Mouse (Mus musculus) brain, adult 2 months (tissue): ENCODE measurements around the gene Cabp2.

Source experiments
- DNase-seq: peaks from one replicate; pipeline ENCODE4 v3.0.0; 2011; ENCODE audit warnings: low read depth, low spot score

The Cabp2 gene

DNA sequence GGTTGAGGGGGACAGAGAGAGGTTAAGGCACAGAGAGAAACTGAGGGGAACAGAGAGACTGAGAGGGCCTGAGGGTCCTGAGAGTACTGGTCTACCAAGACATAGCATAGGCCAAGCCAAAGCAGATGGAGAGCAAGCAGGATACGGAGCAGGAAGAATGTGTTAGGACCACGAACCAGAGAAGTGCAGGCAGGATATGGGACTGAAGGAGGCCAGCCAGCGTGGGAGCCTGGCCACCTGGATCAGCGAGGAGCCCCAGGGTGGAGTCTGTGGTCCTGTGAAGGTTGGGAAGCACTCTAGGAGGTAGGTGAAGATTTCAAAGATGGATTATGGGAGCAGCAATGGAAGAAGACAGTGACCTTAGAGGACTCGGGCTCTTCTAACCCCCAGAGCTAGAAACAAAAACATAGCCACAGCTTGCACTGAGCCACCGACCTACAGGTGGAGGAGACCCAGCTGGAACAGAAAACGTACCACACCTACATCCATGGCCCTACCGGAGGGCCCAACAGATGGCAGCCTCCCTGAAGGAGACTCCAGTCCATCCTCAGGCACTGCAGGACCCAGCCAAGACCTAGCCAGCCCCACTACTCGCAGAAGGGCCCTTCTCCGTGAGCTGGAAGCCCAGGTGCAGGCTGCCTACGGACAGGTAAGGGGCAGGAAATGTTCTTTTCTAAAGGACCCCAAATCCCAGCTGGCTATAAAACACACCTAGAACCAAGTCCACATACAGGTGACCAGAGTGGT is 1.0 kb downstream of the Cabp2 start:
- DNase-seq, result peak; percentile 76

DNA sequence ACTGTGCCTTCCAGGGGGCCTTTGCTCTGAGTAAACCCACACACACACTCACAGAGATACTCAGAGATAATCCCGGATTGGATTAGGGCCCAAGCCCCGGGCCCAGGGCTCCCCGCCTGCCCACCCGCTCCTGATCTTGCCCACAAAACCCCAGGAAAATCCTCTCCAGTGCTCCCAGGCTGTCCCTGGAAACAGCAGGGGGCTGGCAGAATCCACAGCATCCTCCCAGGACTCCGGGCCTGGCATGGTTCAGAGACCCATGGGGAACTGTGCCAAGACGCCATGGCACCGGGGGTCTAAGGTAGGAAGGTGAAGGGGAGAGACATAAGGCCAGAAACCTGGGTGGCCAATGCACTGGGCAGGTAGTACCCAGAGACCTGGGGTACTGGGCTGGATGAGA is 1.9 kb downstream of the Cabp2 start:
- DNase-seq, result no peak

GRCm38 (mm10) chr19:4083826-4084225 is 2.4 kb downstream of the Cabp2 start:
- no peak for DNase-seq

DNA sequence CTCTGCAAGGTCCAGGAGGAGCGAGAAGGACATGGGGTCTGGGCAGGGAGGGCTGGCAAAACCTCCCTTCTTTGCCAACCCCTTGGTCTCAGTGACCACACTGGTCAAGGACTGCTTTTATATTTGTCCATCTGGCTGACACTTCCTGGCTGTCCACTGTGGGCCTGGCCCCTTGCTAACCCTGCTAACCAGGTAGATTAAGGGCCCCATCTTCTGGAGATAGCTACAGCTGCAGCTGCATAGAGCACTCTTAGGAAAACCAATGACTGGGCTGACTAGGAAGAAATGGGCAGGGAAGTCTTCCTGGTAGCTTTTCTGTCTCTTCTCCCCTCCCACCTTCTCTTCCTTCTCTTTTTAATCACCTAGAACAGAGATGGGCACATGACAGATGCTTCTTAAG is 3.6 kb downstream of the Cabp2 start:
- DNase-seq, result peak; percentile 67

- no peak for DNase-seq
Observed at GRCm38 (mm10) chr19:4086156-4086555, 4.8 kb downstream of the Cabp2 start.

DNA sequence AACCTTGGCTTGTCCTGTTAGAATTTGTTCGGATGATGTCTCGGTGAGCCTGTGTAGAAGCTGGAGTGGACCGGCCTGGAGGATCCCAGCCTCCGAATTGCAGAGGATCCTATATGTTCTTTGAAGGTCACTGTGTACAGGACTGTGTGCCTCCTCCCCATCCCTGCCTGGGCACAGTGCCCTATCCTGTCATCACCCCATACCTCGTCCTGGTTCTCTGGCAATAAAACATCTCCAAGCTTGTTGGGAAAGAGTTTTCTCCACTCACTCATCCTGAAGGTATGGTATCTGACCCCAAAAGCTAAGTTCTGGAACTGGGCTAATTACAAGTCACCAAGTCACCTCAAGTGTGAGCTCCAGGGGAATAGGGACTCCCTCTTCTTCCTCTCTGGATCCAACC is 5.7 kb downstream of the Cabp2 start:
- DNase-seq, result no peak

- no peak for DNase-seq
Observed at GRCm38 (mm10) chr19:4088146-4088545, 6.8 kb downstream of the Cabp2 start.

GRCm38 (mm10) chr19:4089128-4089527 is 7.8 kb downstream of the Cabp2 start:
- no peak for DNase-seq

GRCm38 (mm10) chr19:4090446-4090845 is 9.1 kb downstream of the Cabp2 start:
- DNase-seq, result no peak

DNA sequence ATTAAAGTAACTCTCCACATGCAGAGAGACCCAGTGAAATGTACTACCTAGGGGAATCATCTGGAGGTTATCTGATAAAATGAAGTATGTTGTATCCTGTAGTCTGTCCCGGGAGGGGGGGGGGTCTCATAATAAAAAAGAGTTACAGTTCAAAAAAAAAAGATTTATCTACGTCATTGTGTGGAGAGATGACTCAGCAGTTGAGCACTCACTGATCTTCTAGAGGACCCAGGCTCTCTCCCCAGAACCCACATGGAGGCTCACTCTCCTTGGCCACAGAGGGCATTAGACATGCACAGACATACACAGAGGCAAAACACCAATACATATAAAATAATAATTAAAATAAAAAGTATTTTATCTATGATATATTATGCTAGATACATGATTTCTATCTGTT is 10.0 kb downstream of the Cabp2 start:
- no peak for DNase-seq

GRCm38 (mm10) chr19:4092750-4093149 is 11.4 kb downstream of the Cabp2 start:
- DNase-seq, result no peak

DNA sequence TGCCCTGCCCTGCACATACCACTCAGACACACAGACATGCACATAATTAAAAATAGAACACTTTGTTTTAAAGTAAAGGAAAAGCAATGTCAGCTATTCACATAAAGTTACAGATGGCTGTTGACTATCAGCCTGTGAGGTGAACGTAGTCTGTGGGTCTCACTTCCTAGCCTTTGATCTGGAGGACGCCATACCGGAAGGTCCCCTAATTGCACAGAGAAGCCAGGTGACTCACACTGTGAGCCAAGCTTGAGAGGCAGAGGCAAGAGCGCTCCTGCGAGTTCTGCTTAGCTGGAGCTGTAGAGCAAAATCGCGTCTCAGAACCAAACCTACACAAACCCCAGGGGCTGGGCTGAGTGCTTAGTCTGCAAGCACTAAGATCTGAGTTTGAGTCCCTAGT is 12.4 kb downstream of the Cabp2 start:
- peak; percentile 45 for DNase-seq

DNA sequence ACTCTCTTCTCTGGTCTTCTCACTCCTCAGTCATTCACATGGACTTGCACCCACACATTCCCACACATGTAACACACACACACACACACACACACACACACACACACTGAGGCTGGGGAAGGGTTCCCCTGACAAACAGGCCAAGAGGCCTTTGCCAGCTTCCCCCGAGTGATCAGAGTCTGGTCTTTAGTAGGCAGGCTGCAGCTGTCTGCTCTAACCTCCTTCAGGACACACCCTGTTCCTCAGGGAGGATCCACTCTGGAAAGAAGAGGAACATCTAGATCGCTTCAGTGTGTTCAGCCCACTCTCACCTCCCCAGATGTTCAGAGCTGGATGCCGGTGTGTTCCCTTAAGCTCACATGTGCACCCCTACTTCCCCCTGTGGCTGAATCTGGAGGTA is 13.0 kb downstream of the Cabp2 start:
- DNase-seq, result no peak

GRCm38 (mm10) chr19:4094774-4095303 is 13.5 kb downstream of the Cabp2 start:
- no peak for DNase-seq

- no peak for DNase-seq
Observed at GRCm38 (mm10) chr19:4095802-4096201, 14.4 kb downstream of the Cabp2 start.

DNA sequence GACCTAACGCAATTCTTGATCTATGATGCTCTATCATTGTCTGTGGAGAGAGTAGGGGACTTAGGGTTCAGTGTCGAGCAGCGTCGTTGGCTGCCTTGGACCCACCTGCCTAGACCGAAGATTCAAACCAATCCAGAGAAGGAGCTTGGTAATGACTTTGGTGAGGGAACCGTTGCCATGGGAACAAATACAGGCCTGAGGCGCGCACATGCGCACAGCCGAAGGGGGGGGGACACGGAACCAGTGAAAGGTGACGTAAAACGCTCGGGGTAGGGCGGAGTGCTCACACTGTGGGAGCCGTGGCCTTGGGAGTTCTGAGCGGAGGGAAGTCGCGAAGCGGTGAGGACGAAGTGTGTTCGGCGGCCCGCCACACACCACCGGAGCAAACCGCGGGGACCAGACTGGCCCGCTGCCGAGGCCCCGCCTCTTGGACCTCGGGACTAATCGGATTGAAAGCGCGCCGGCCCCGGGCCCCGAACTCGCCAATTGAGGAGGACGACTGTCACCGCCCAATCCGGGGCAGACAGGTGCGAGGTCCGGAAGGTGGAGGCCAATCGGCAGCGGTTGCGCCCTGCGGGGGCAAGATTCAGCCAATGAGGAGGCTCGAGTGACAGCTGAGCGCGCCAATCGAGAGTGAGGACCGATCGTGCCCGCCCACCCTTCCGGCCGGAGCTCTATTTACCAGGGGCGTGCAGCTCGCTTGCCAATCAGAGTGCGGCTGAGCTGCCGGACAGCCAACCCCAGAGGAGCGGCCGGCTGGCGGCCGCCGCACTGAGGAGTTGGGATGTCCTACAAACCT is 15.5 kb downstream of the Cabp2 start, which contains the start of gene Cdk2ap2:
Gene Cdk2ap2, plus strand, starts transcription at position 541 of the 799 bp plus-strand sequence.
- peak; percentile 100 for DNase-seq

DNA sequence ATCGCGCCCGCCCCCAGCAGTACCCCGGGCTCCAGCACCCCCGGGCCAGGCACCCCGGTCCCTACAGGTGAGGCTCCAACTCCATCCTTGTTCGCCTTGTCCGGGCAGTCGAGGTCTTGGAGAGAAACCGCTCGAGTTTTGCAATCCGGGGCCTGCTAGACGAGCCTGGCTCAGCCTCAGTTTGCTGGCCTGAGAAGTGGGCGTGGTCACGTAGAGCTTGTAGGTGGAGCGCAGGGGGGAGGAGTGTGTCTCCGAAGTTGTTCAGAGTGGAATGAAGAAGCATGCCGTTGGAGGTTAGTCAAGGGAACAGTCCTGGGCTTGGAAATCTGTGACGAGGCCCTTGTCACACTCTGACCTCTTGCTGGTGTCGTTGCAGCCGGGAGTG is 16.1 kb downstream of the Cabp2 start:
- DNase-seq, result peak; percentile 86

GRCm38 (mm10) chr19:4098426-4098825 is 17.0 kb downstream of the Cabp2 start:
- DNase-seq, result no peak

DNA sequence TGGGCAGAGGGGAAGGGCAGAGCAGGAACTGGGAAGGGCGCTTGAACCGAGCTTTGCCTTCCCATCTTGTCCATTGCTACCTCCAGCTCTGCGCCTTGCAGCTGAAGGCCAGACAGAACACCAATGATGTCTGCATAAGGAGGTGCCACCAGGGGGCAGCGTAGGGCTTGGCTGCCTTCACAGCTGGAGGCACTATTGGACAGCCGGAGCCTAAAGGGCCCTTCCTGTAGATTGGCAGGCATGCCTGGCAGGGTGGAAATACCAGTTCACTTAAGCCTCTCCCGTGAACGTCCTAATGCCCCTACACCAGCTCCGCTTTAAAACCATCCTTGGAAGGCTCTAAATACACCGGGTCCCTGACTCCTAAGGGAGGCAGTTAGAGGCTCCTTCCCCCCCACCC is 17.7 kb downstream of the Cabp2 start:
- peak; percentile 97 for DNase-seq

DNA sequence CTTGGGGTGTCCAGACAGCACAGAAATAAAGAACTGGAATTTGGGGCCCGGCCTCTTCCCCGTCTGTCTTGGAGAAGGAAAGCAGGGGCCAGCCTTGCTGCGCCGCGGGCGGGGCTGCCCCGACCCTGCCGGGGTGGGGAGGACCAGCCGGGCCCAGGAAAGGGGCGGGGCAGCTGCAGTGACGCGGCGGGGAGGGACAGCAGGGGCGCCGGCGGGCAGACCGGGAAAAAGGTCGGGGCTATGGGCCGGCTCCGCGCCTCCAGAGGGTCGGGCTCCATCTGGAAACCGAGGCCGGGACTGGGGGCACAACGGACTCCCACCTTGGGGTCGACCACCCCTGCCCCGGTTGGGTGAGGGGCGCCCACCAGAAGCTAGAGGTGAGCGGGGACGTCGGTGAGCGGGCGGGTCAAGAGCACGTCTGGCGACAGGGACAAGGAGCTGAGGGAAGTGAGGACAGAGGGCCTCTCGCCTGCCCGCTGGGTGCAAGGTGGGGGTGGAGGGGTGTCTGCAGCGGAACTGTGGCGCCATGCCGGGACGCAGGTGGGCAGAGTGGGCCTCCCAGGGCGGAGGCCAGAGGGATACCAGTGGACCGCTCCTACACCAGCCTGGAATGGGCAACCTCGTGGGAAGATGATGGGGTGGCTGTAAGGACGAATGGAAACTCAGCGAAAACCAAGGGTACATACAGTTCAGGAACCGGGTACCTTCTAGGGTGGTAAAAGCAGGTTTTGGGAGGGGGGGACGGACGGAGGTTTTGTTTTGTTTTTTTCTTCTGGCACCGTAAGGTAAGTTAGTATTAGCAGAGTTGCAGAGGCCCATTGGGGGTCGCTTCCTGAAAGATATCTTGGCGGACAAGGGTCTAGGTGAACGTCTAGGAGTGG is 18.7 kb downstream of the Cabp2 start, which contains the start of gene Pitpnm1:
Gene Pitpnm1, plus strand, starts transcription at position 162 of the 881 bp plus-strand sequence.
- peak; percentile 61 for DNase-seq

- DNase-seq, result peak; percentile 83
Observed at GRCm38 (mm10) chr19:4100718-4101261, 19.4 kb downstream of the Cabp2 start.
